Mouse (Mus musculus): ENCODE measurements around the gene Smug1. TPM values are rescaled to one million over a fixed set of nuclear protein-coding genes. Genes with fewer than 3 reads are reported as not detected.

The Smug1 gene
- 10 to 100 TPM in 1 of 2 experiments, 1 to 10 TPM in 1; 8.5 to 10.6 TPM for polyA plus RNA-seq (2017; shearing (Covaris generic))

DNA sequence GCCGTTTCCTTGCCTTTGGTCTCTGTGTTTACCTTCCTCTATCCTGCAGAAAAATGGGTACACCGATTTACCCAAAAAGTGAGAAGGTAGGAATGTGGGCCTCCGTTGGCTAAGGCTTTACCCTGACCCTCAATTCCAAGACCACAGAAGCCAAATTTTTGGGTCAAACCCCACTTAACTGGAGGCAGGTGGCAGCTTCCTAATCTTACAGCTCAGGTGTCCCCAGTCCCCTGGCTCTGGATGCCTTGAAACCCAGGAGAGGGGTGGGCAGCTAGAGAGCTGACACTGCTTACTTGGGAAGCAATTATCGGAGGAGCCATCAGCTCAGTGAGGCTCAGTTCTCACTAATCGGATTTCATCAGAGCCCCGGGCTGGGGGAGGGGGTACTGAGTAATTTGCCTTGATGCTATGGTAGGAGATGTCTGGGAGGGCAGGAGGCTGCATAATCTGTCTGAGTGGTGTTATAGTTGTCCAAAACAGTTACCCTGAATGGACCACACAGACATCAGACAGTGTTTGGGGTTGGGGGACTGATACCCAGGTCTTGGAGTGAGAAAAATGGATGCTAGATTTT, at the start of gene Smug1:
Gene Smug1, minus strand, starts transcription at position 51 of the 574 bp plus-strand sequence.

Other genes with a start within 250 kb of the Smug1 start
- under 1 TPM; 0.20 to 0.56 TPM for gene Hoxc13, start 246.0 kb downstream of the Smug1 start, polyA plus RNA-seq (2017; shearing (Covaris generic))
- gene Hoxc12, start 230.3 kb downstream of the Smug1 start, polyA plus RNA-seq (2017; shearing (Covaris generic)) = under 1 TPM; 0.73 to 0.76 TPM
- gene Hoxc11, start 212.7 kb downstream of the Smug1 start, polyA plus RNA-seq (2017; shearing (Covaris generic)) = not detected
- gene Hoxc10, start 200.3 kb downstream of the Smug1 start, polyA plus RNA-seq (2017; shearing (Covaris generic)) = under 1 TPM; 0.08 to 0.77 TPM
- not detected for gene Hoxc5, start 199.6 kb downstream of the Smug1 start, polyA plus RNA-seq (2017; shearing (Covaris generic))
- gene Hoxc9, start 190.7 kb downstream of the Smug1 start, polyA plus RNA-seq (2017; shearing (Covaris generic)) = not detected
- gene Hoxc8, start 176.5 kb downstream of the Smug1 start, polyA plus RNA-seq (2017; shearing (Covaris generic)) = 1 to 10 TPM in 1 of 2 experiments, under 1 TPM in 1; 0.17 to 2.6 TPM
- not detected for gene Hoxc6, start 168.8 kb downstream of the Smug1 start, polyA plus RNA-seq (2017; shearing (Covaris generic))
- not detected for gene Hoxc4, start 148.2 kb downstream of the Smug1 start, polyA plus RNA-seq (2017; shearing (Covaris generic))
- gene Cbx5, start 72.7 kb upstream of the Smug1 start, polyA plus RNA-seq (2017; shearing (Covaris generic)) = 10 to 100 TPM; 14.4 to 14.5 TPM
- 100 to 1,000 TPM; 122 to 140 TPM for gene Hnrnpa1, start 73.3 kb upstream of the Smug1 start, polyA plus RNA-seq (2017; shearing (Covaris generic))
- 1 to 10 TPM; 1.2 to 1.9 TPM for gene Nfe2, start 91.3 kb upstream of the Smug1 start, polyA plus RNA-seq (2017; shearing (Covaris generic))
- 100 to 1,000 TPM; 150 to 183 TPM for gene Copz1, start 105.6 kb upstream of the Smug1 start, polyA plus RNA-seq (2017; shearing (Covaris generic))
- not detected for gene Gpr84, start 143.5 kb upstream of the Smug1 start, polyA plus RNA-seq (2017; shearing (Covaris generic))
- under 1 TPM in 1 of 2 experiments, not detected in 1; 0.45 TPM for gene Zfp385a, start 173.0 kb upstream of the Smug1 start, polyA plus RNA-seq (2017; shearing (Covaris generic))
- gene Itga5, start 199.7 kb upstream of the Smug1 start, polyA plus RNA-seq (2017; shearing (Covaris generic)) = 1 to 10 TPM; 4.4 to 6.0 TPM